Mouse (Mus musculus) spleen, postnatal 14 days (tissue): Measurements from ENCODE around the gene Sema6d.
"Not testable (repeated sequence)": the region's sequence is repeated elsewhere in the genome, so short reads cannot be mapped to it uniquely, and the experiment has no call there.

ENCODE experiments used
- DNase-seq, 2 experiments: peaks; one replicate each; pipeline ENCODE4 v3.0.0; 2021 to 2022; ENCODE audit warnings: low spot score in 2 of 2

The Sema6d gene

DNA sequence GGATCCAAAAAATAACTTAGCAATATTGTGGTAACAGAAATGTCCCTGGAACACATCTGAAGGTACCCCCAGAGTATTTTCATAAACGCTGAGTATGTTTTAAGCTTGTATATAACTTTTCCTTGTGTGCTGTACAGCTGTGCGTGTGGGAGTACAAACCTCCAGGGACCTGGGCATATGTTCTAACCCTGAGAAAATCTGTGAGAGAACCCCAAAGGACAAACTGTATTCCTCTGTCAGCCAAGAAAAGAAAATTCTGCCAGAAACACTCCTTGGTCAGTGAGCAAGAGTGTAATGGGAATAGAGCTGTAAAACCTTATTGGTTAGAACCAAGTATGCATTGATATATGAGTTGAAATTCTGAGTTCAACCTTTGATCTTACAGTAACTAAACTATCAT lies 203.8 kb downstream of the Sema6d start:
- no peak for DNase-seq

DNA sequence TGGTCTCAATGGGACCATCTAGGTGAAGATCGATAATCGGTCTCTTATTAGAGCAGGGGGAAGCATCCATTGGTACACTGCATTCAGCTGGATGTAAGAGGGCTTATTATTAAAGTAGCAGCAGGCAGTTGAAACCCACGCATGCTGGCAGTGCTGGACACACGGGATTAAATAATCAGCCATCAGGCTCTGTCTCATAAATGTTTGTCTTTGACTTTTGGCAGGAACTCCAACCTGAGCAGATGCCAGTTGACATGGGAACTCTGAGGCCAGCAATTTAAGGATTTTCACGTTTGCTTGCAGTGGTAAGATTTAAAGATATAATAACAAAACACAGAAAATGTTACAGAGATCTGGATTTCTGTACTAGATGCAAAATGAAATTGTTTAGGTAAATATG lies 208.6 kb downstream of the Sema6d start:
- no peak for DNase-seq

DNA sequence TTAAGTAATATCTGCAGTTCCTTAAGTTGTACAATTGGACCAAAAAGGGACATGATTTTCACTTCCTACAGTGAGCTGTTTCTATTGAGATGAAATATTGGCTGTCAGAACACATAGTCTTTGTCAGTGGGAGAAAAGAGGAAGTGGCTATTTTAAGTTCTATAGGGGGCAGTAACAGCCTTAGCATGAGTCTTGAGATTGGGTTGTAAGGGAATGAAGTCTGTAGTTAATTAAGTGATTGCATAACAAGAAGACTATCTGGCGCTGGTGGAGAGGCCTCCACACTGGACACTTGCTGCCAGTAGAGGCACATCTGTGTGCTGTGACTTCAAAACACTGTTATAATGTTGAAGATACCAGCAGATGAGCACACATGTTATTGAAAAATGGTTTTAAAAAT lies 209.1 kb downstream of the Sema6d start:
- no peak for DNase-seq

DNA sequence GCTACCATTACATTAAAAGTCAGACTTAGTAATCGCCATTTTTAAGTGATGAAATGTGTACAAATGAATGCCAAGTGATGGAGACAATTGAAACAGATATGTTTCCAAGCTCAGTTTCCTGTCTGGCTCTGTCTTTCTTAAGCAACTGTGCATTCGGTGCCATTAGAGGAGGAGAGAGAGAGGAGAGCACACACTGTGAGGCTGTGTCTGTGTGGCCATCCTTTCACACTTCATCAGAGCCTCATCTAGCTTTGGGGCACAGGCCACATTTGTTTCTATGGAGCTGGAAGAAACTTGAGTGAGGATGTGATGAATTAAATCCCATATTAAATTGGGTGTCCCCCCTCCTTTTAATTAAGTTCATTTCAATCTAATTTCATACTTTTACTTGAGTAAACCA lies 218.8 kb downstream of the Sema6d start:
- DNase-seq: no peak

DNA sequence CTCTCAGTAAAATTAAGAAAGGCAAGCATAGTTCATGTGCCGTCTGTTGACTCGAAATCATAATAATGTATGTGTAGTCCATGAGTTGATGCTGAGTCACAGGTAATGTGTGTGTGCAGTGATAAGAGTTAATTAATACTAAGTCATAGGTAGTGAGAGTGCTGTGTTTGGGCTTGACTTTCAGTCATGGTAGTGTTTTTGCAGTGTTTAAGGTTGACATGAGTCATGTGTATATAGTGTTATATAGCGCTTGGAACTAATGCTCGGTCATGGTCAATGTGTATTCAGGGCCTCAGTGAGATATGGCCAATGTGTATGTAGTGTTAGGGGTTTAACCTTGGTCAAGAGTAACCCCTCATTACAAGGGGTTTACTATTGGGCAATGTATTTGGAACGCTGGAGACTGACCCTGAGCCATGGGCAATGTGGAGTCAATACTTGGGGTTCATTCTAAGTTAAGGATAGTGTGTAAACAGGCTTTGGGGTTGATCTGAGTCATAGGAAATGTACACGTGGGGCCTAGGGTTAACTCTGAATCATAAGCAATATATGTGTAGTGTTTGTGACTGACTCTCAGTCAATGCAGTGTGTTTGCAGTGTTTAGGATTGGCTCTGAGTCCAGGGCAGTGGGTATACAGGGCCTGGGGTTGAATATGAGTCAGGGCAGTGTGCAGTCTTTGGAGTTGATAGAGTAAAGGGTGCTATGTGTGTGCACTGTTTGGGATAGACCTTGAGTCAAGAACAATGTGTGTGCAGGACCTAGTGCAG lies 219.8 kb downstream of the Sema6d start:
- no peak for DNase-seq

DNA sequence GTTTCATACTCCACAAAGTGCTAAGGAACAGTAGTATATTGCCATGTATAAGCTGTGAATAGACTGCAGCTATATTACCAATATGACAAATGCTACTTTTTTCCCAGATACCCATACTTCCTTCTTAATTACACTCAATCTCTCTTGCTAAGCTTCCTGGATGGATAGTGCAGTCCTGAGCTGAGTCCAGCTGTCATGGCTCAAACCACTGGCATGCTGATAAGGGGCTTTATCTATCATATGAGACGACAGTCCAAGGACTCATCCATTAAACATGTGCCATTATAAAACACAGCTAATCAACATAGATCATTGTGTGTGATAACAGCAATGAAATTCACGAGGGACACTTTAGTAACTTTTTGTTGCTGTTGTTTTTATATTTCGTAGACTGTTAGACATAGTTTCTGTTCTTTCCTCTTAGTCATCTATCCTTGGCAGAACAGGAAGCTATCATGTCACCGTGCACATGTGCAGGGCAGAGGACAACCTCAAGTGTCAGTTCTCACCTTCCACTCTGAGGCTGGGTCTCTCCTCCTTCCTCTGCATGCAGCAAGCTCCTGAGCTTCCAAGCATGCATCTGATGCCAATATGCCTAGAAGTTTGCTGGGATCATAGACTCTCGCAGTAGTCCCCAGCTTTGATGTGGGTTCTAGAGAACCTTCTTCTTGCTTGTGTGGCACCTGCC lies 232.9 kb downstream of the Sema6d start:
- no peak for DNase-seq

DNA sequence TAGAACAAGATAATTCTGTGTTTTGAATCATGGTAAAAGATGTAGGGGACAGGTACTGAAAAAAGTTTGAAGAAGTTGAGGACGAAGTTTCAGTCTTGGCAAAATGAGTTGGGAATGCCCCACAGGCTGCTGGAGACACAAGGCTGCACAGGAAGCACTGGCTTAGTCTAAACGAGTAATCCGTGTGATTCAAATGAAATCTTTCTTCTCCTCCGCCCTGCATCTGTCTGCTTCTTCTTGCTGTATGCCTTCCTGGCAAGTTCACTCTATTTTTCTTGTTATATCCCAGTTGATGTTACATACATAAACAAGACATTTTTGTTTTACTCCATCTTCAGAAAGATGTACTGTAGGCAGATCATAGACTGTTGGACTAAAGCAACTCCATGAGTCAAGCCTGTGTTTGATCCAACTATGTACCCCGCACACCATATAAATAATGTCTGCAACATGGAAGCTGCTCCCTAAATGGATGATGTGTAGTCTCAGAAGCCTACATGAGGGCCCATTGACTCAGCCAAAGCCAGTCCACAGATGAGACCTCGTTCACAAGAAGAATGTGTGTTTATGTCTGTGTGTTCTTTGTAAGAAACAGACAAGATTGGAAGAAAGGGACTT lies 234.4 kb downstream of the Sema6d start:
- no peak for DNase-seq

DNA sequence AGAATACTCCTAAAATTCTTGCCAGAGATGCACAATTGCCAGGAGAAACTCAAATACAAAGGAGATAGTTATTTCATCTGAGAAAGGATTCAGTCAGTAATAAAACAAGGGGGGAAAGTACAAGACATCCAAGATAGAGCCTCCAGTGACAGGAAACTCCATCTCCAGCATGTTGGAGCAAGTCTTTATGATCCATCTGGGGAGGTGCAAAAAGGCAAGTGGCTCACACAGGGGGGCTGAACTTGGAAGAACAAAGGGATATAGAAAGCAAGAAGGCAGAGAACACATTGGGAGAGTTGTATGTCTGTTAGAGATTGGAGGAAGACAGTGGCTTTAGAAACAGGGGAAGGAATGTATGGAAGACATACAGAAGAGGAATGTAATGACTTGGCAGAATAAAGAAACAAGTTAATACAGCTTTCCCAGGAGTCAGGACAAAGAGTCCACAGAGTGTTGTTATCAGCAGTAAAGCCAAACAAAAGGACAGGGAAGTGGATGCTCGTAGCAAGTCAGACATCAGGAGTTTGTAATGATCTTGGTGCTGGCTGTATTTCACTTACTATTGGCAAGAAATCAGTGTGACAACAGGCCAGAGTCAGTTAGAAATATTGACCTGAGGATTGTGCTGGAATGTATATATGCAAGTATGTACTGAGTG lies 239.8 kb downstream of the Sema6d start:
- DNase-seq: no peak

DNA sequence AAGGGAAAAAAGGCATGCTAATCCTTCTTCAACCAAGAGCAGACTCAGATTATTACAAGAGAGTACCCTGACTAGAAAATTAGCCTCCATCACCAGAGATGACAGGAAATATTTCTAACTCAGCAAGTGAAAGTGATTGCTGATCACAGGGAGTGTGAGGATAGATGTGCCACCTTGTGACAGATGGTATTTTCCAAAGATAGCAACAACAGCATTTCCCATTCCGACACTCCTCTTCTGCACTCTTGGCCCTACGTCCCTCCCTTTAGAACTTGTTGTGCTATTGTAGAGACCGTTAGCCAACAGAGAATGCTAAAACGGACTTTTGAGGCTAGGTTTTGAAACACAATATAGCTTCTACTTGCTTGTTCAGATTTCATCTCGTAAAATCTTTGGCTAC lies 243.1 kb downstream of the Sema6d start:
- DNase-seq: no peak

DNA sequence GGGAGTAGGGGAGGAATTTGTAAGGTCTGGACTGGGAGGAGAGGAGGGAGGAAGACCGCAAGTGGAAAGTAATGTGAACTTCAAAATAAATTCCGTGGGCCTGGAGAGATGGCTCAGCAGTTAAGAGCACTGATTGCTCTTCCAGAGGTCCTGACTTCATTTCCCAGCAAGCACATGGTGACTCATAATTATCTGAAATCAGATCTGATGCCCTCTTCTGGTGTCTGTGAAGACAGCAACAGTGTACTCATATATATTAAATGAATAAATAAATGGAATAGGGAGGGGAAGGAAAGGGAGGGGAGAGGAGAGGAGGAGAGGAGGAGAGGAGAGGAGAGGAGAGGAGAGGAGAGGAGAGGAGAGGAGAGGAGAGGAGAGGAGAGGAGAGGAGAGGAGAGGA lies 244.9 kb downstream of the Sema6d start:
- not testable (repeated sequence) for DNase-seq

DNA sequence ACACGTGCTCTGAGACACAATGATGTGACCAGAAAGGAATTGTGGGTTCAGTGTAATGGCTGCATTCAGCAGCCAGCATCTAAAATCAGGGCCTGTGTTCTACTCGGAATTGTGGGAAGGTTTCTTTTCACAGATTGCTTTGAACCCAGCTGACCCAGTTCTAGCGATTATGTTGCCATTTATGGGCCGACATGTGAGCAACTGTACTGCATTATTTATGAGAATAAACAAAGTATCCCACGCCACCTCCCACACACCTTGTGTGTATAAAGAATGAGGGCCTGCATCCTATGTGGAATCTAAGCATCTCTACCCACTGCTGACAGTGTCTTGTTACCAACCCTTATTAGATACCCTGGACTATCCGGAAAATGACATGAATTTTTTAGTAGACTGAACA lies 248.5 kb downstream of the Sema6d start:
- no peak for DNase-seq

DNA sequence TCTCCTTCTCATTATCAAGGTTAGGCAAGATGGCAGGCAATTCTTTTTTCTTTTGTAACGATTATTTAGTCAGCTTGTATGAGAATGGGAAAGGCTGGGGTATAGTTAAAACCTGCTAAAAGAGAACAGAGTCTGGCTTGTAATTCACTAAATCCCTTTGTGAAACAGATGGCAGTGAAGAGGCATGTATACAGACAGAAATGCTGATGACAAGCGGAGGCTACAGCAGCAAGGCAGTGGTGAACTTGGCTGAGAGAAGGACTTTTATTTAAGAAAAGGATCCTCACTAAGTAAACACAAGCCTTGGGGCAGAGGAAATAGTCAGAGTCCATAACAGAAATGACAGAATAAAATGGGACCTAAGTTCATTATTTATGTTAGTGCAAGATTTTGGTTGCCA lies 264.4 kb downstream of the Sema6d start:
- DNase-seq: no peak

DNA sequence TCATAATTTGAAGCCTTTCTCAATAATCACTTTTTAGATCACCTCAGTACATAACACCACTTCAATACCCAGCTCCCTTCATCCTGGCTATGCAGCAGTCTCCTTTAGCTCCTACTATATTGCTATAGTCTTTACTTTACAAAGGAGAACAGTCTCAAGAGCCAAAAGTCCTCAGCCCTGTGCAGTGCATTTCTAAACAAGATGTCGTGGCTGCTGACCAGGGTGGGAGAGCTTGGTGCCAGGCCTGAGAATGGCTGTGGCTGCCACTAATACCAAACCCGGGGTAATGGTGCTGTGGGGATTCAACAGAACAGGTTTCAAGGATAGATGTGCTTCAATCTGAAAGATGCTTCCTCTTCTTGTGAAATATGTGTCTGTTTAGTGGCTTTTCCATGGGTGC lies 264.9 kb downstream of the Sema6d start:
- no peak for DNase-seq

DNA sequence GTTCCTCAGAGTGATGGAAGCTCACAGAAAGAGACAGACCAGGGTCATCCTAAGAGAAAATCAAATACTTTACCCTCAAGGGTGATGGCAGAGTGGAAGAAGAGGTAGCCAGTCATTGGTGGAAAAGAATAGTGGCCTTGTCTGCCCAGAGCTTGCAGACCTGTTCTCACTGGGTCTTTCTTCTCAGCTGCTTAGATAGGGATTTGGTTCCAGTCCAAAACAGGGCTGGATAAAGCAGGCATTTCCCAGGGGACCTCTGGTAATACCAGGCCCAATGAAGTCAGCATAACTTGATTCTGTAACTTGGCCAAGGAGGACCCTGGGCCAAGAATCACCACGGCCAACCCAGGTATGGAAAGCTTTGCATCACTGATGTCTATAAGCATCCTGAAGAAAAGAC lies 279.5 kb downstream of the Sema6d start:
- DNase-seq: no peak

DNA sequence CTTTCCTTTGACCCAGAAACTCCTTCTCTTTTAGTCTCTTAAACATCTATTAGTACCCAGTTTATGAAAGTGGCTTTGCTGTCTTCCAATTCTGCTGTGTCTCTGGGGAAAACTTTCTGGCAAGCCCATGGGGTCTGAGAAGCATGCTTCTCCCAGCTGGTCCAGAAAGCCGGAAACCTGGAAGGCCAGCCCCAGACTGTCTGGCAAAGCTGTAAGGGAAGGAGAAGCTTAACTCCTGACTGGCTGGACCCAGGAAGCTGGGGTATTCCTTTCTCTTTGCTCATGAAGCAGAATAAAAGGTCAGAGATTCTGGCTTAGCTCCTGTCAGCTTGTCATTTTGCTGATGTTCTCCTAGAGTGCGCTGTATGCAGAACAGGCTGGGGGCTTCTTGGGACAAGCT lies 280.2 kb downstream of the Sema6d start:
- DNase-seq: no peak

DNA sequence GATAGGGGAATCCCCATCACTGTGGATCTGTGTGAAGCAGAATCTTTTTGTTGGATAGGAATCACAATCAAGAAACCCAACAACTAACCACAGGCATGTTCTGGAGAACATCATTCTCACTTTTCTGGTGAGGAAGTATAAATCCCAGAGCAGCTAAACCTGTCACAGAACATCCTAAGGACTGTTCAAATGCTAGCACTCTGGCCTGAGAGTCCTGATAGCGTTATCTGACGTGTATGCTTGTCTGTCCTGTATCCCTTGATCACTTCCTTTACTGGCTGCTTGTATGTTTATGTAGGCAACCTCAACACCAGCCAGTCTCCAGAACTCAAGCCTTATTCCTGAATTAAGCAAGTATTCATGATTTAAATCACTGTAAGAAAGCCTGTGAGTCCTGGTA lies 281.6 kb downstream of the Sema6d start:
- no peak for DNase-seq

DNA sequence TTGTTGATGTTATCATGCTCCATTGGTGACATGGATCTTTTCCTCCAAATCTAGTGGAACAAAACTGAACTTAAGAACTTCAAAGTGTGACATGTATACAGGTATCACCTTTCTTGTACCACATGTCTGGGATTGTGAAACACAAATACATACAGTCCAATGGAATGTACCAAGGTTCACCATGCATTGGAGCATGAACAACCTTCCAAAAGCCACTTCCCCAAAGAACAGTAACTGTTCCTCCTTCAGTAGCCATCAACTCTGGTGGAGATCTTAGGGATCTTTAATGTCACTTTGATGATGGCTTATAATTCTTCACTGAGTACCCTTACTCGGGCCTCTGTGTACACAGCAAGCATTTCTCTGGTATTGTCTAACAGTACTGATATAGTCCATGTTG lies 295.3 kb downstream of the Sema6d start:
- DNase-seq: no peak

DNA sequence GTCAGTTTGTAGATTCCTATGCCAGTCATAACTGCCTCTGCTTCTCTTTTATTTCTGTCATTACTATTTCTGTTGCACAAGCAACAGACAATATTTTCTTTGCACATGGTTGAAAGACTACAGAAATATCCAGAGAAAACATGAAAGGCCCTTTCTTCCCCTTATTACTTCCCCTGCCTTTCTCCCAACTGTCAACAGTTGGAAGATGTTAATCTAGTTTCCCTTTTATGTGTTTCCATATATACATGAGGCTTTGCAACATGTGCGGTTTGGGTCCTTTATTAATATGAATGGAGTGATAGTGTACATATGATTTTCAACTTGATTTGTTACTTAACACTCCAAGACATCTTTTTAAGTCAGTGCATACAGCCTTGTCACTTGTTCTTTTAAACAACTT lies 296.0 kb downstream of the Sema6d start:
- no peak for DNase-seq

DNA sequence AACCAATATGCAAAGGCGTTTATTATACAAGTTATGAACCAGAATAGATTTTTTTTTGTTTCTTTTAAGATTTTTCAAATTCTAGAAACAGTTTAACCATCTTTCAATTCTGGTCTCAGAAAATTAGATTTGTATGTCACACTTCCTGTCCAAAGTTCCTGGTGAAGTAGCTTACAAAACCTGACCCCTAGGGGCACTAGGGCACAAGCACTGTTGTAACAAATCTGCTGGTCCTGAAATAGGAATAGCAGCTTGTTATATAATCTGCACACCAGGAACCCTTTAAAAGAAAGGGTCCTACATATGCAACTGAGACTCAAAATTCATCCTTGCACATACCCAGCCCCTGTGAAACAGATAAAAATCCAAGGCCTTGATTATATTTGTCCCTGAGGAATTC lies 298.5 kb downstream of the Sema6d start:
- DNase-seq: no peak

DNA sequence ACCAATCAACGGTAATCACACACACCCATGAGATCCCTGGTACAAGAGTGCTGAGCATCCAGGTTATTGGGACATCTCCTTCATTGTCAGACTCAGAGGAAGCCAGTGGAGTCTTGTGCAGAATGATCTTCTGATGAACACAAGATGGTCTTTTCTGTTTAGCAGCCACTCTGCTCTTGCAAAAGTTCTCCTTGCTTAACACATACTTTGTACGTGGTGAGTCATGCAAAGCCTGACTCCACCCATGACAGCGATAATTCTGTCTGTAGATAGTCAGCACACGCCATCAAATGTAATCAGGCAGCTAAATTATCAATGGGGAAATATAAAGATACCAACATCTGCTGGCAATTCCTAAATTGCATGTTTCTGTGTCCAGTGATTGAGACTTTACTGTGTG lies 307.0 kb downstream of the Sema6d start:
- no peak for DNase-seq

DNA sequence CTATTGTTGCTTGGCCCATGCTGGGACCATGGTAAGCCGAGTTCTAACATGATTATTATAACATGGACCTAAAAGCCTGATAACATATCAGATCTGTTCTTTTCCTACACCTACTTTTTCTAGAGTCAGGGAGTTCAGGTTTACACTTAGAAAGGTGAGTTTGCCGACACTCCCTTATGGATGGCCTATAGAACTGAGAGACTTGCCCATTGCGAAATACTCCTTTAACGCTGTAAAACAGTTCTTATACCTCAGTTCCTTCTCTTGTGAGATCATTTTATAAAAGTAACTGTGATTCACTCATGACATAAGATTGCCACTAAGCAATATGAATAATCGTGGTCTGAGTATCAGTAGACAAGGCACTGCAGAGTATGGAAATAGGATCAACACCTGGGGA lies 307.5 kb downstream of the Sema6d start:
- no peak for DNase-seq

DNA sequence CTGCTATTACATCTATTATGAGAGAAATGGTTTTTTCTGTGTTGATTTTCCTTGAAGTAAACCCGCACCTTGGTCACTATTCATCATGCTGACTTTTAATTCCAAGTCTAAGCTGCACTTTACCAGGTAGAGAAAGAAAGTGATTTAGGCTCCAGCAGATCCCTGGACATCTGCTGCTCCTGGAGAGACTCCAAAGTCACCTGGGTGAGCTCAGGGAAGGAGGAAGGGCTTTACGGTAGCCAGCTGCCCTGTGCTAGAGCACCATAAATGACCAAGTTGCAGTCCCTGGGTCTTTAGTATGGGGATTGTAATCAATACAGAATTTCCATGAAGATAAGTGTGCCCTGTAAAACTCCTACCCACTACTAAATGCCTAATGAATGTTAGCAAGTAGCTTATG lies 309.8 kb downstream of the Sema6d start:
- DNase-seq: no peak
